8 mouse cellular contexts compared by ENCODE assay signal in genomic region chr5:43234321-43235185, GRCm38 (mm10). TPM values are rescaled to one million over a fixed set of nuclear protein-coding genes. Genes with fewer than 3 reads are reported as not detected.
DNase-seq lines count a peak whose midpoint lies in the region; ATAC-seq and TF ChIP-seq lines count a peak whose summit lies in the region.

No protein-coding gene starts in this region.

- under 1% methylated on average over 112 of the region's 113 CpGs for WGBS in embryonic facial prominence, embryonic 10.5 days
- WGBS in heart, embryonic 12.5 days = under 1% methylated on average over 77 of the region's 113 CpGs
- under 1% methylated on average over 66 of the region's 113 CpGs for WGBS in kidney, postnatal 0 days
- WGBS in liver, embryonic 15.5 days (ENCODE audit: insufficient replicate concordance) = under 1% methylated on average over 102 of the region's 113 CpGs
- WGBS in neural tube, embryonic 15.5 days = under 1% methylated on average over 84 of the region's 113 CpGs

- H3K27ac ChIP-seq in embryonic facial prominence, embryonic 10.5 days (replicated peaks) = peak overlapping the region; percentile 90
- peak overlapping the region; percentile 100 for H3K27ac ChIP-seq in heart, embryonic 12.5 days (ENCODE audit: poor library complexity, severe bottlenecking)
- peak overlapping the region; percentile 98 for H3K27ac ChIP-seq in kidney, postnatal 0 days
- H3K27ac ChIP-seq in liver, embryonic 15.5 days (replicated peaks) = peak overlapping the region; percentile 90
- peak overlapping the region; percentile 100 for H3K27ac ChIP-seq in neural tube, embryonic 15.5 days (replicated peaks)

- peak; percentile 53 to 65 for DNase-seq in B cell, adult 2 months
- DNase-seq in adrenal gland, adult (ENCODE audit: inconsistent age in 2 of 2, low spot score in 1 of 2) = peak; percentile 70 to 85
- peak; percentile 67 for DNase-seq in embryonic facial prominence, embryonic 10.5 days (ENCODE audit: low spot score)
- peak; percentile 32 for DNase-seq in kidney, postnatal 0 days (ENCODE audit: low spot score)
- peak; percentile 53 for DNase-seq in testis, postnatal 14 days (ENCODE audit: low spot score)

- peak overlapping the region; percentile 99 for H3K9ac ChIP-seq in heart, embryonic 12.5 days
- H3K9ac ChIP-seq in kidney, postnatal 0 days (ENCODE audit: low read depth, low read length) = peak overlapping the region; percentile 84
- peak overlapping the region; percentile 72 for H3K9ac ChIP-seq in liver, embryonic 15.5 days
- H3K9ac ChIP-seq in neural tube, embryonic 15.5 days (replicated peaks) = peak overlapping the region; percentile 100

- no peak for ATAC-seq in heart, embryonic 12.5 days (ENCODE audit: insufficient number of reproducible peaks, low FRiP score)
- ATAC-seq in kidney, postnatal 0 days (replicated peaks; ENCODE audit: low FRiP score, low read depth) = peak; percentile 34
- ATAC-seq in liver, embryonic 15.5 days (ENCODE audit: insufficient read depth) = peak; percentile 8; the same call in 1 of the 2 replicates
- ATAC-seq in neural tube, embryonic 15.5 days (ENCODE audit: low FRiP score) = peak; percentile 32

- peaks cover 13% of the 10 kb centered on the region for H3K4me1 ChIP-seq in embryonic facial prominence, embryonic 10.5 days
- peaks cover under 1% of the 10 kb centered on the region; the same call in 1 of the 2 replicates for H3K4me1 ChIP-seq in heart, embryonic 12.5 days (replicated peaks)
- H3K4me1 ChIP-seq in kidney, postnatal 0 days (replicated peaks; ENCODE audit: insufficient read depth, low read length) = no peaks in the 10 kb centered on the region
- H3K4me1 ChIP-seq in liver, embryonic 15.5 days (replicated peaks) = peaks cover 15% of the 10 kb centered on the region
- peaks cover 17% of the 10 kb centered on the region for H3K4me1 ChIP-seq in neural tube, embryonic 15.5 days

- H3K27me3 ChIP-seq in embryonic facial prominence, embryonic 10.5 days (replicated peaks; ENCODE audit: low read depth, poor library complexity, severe bottlenecking) = peaks cover 45% of the 10 kb centered on the region
- H3K27me3 ChIP-seq in heart, embryonic 12.5 days (replicated peaks) = no peaks in the 10 kb centered on the region
- no peaks in the 10 kb centered on the region for H3K27me3 ChIP-seq in kidney, postnatal 0 days (ENCODE audit: insufficient read depth, low read length)
- peaks cover 62% of the 10 kb centered on the region for H3K27me3 ChIP-seq in liver, embryonic 15.5 days
- H3K27me3 ChIP-seq in neural tube, embryonic 15.5 days (replicated peaks) = no peaks in the 10 kb centered on the region

- peak overlapping the region; percentile 87 for H3K4me3 ChIP-seq in embryonic facial prominence, embryonic 10.5 days
- peak overlapping the region; percentile 93 for H3K4me3 ChIP-seq in heart, embryonic 12.5 days
- H3K4me3 ChIP-seq in kidney, postnatal 0 days (replicated peaks; ENCODE audit: low read depth, low read length) = peak overlapping the region; percentile 83
- H3K4me3 ChIP-seq in liver, embryonic 15.5 days (replicated peaks) = peak overlapping the region; percentile 70
- peak overlapping the region; percentile 98 for H3K4me3 ChIP-seq in neural tube, embryonic 15.5 days (replicated peaks)

- H3K4me2 ChIP-seq in heart, embryonic 12.5 days = peak overlapping the region; percentile 75
- H3K4me2 ChIP-seq in kidney, postnatal 0 days (ENCODE audit: low read length) = peak overlapping the region; percentile 98
- H3K4me2 ChIP-seq in liver, embryonic 15.5 days = peak overlapping the region; percentile 92
- H3K4me2 ChIP-seq in neural tube, embryonic 15.5 days = peak overlapping the region; percentile 72

- no peaks in the 10 kb centered on the region for H3K9me3 ChIP-seq in embryonic facial prominence, embryonic 10.5 days
- H3K9me3 ChIP-seq in heart, embryonic 12.5 days (replicated peaks) = no peaks in the 10 kb centered on the region
- no peaks in the 10 kb centered on the region for H3K9me3 ChIP-seq in kidney, postnatal 0 days (replicated peaks; ENCODE audit: low read length)
- no peaks in the 10 kb centered on the region for H3K9me3 ChIP-seq in liver, embryonic 15.5 days (replicated peaks)
- no peaks in the 10 kb centered on the region for H3K9me3 ChIP-seq in neural tube, embryonic 15.5 days (replicated peaks)

- no peaks in the 10 kb centered on the region for H3K36me3 ChIP-seq in embryonic facial prominence, embryonic 10.5 days (replicated peaks)
- no peaks in the 10 kb centered on the region for H3K36me3 ChIP-seq in heart, embryonic 12.5 days
- H3K36me3 ChIP-seq in kidney, postnatal 0 days (ENCODE audit: insufficient read depth, low read length) = no peaks in the 10 kb centered on the region
- no peaks in the 10 kb centered on the region for H3K36me3 ChIP-seq in liver, embryonic 15.5 days (replicated peaks)
- no peaks in the 10 kb centered on the region for H3K36me3 ChIP-seq in neural tube, embryonic 15.5 days

- TF ChIP-seq CTCF in kidney, postnatal 0 days (IDR thresholded peaks at IDR 0.05; ENCODE audit: low read depth) = no peak

RNA-seq across cellular contexts. Expression of gene Cpeb2, which starts 1.6 kb away (rescaled TPM):
- polyA plus RNA-seq in embryonic facial prominence, embryonic 10.5 days (2016; fragmentation: Nextera tagmentation; extraction: Ambion mirVana) = 1.2 and 1.4 TPM in 2 replicates
- polyA plus RNA-seq in heart, embryonic 12.5 days (2016; fragmentation: Nextera tagmentation; extraction: Ambion mirVana) = 7.5 and 8.6 TPM in 2 replicates
- polyA plus RNA-seq in kidney, postnatal 0 days (2015; fragmentation: Nextera tagmentation; extraction: Ambion mirVana) = 2.7 and 3.3 TPM in 2 replicates
- polyA plus RNA-seq in liver, embryonic 15.5 days (2015; fragmentation: Nextera tagmentation; extraction: Ambion mirVana) = 1.0 and 1.2 TPM in 2 replicates
- 12.9 and 15.6 TPM in 2 replicates for polyA plus RNA-seq in neural tube, embryonic 15.5 days (2015; fragmentation: Nextera tagmentation; extraction: Ambion mirVana)
